Mouse (Mus musculus): Measurements from ENCODE around the gene C3. TPM values are rescaled to one million over a fixed set of nuclear protein-coding genes. Genes with fewer than 3 reads are reported as not detected.

C3 gene
- 98.2 and 119 TPM in 2 replicates for polyA plus RNA-seq (2015; fragmentation: Nextera tagmentation; extraction: Ambion mirVana)

GRCm38 (mm10) chr17:57228014-57228413 lies at the start of gene C3:
TSS of gene C3 (minus strand) at chr17:57228136.
- peaks cover 2% of the 10 kb centered on the region; the same call in 1 of the 2 replicates for H3K36me3 ChIP-seq
- WGBS (ENCODE audit: insufficient replicate concordance), result 42% methylated on average over 3 of the region's 3 CpGs
- H3K9ac ChIP-seq, result peak within 1 kb of the TSS; percentile 43
- H3K4me1 ChIP-seq (replicated peaks), result peaks cover 45% of the 10 kb centered on the region
- H3K4me3 ChIP-seq (replicated peaks), result peak within 1 kb of the TSS; percentile 41
- peak within 1 kb of the TSS; percentile 59 for H3K27ac ChIP-seq
- no peaks in the 10 kb centered on the region for H3K9me3 ChIP-seq (replicated peaks)
- peaks cover 10% of the 10 kb centered on the region; the same call in 1 of the 2 replicates for H3K27me3 ChIP-seq
- DNase-seq (no peak), ATAC-seq (ENCODE audit: low read depth) (peak; percentile 59)
- H3K4me2 ChIP-seq, result peak within 1 kb of the TSS; percentile 50

- Histone ChIP-seq H3K36me3 (no peaks in the 10 kb centered on the region), H3K4me2 (peak overlapping the region; percentile 69), H3K9ac (peak overlapping the region; percentile 53), H3K27me3 (peaks cover 49% of the 10 kb centered on the region), H3K27ac (no peak overlapping the region), H3K9me3 (replicated peaks) (no peaks in the 10 kb centered on the region), H3K4me3 (replicated peaks) (peak overlapping the region; percentile 57), H3K4me1 (replicated peaks) (peaks cover 35% of the 10 kb centered on the region)
- DNase-seq, result peak; percentile 51
- ATAC-seq (ENCODE audit: low read depth), result peak; percentile 49; the same call in 1 of the 2 replicates
- under 1% methylated on average over 20 of the region's 20 CpGs for WGBS (ENCODE audit: insufficient replicate concordance)
Observed at GRCm38 (mm10) chr17:57276634-57277121, 48.7 kb upstream of the C3 start.

- Histone ChIP-seq H3K27me3 (peaks cover 49% of the 10 kb centered on the region), H3K4me2 (peak overlapping the region; percentile 69), H3K27ac (no peak overlapping the region), H3K4me3 (replicated peaks) (peak overlapping the region; percentile 57), H3K9me3 (replicated peaks) (no peaks in the 10 kb centered on the region), H3K4me1 (replicated peaks) (peaks cover 35% of the 10 kb centered on the region), H3K9ac (peak overlapping the region; percentile 53; the same call in 1 of the 2 replicates), H3K36me3 (no peaks in the 10 kb centered on the region)
- WGBS (ENCODE audit: insufficient replicate concordance), result 2% methylated on average over 13 of the region's 13 CpGs
- DNase-seq (no peak), ATAC-seq (ENCODE audit: low read depth) (0 out of 2 replicates have a peak, but pooled peaks have one; percentile 11)
Observed at GRCm38 (mm10) chr17:57275997-57276351, 48.0 kb upstream of the C3 start.

- DNase-seq (peak; percentile 72), ATAC-seq (ENCODE audit: low read depth) (peak; percentile 78)
- WGBS (ENCODE audit: insufficient replicate concordance), result under 1% methylated on average over 53 of the region's 53 CpGs
- peaks cover 49% of the 10 kb centered on the region for H3K27me3 ChIP-seq
- peak overlapping the region; percentile 69 for H3K4me2 ChIP-seq
- H3K4me1 ChIP-seq (replicated peaks), result peaks cover 35% of the 10 kb centered on the region
- H3K9ac ChIP-seq, result peak overlapping the region; percentile 53
- peak overlapping the region; percentile 57 for H3K4me3 ChIP-seq (replicated peaks)
- no peaks in the 10 kb centered on the region for H3K9me3 ChIP-seq (replicated peaks)
- H3K36me3 ChIP-seq, result no peaks in the 10 kb centered on the region
- H3K27ac ChIP-seq, result no peak overlapping the region
Observed at GRCm38 (mm10) chr17:57275111-57275996, 47.4 kb upstream of the C3 start.

GRCm38 (mm10) chr17:57274686-57275085 lies 46.8 kb upstream of the C3 start:
- no peak overlapping the region for H3K27ac ChIP-seq
- peaks cover 46% of the 10 kb centered on the region for H3K27me3 ChIP-seq
- no peak for DNase-seq
- peaks cover 35% of the 10 kb centered on the region for H3K4me1 ChIP-seq (replicated peaks)
- no peaks in the 10 kb centered on the region for H3K36me3 ChIP-seq
- peak overlapping the region; percentile 69 for H3K4me2 ChIP-seq
- peak overlapping the region; percentile 57 for H3K4me3 ChIP-seq (replicated peaks)
- H3K9ac ChIP-seq, result peak overlapping the region; percentile 43; the same call in 1 of the 2 replicates
- H3K9me3 ChIP-seq (replicated peaks), result no peaks in the 10 kb centered on the region
- ATAC-seq (ENCODE audit: low read depth), result no peak
- WGBS (ENCODE audit: insufficient replicate concordance), result 7% methylated on average over 15 of the region's 15 CpGs

- H3K27ac ChIP-seq, result no peak overlapping the region
- DNase-seq, result no peak
- no peak overlapping the region for H3K4me2 ChIP-seq
- H3K9me3 ChIP-seq (replicated peaks), result no peaks in the 10 kb centered on the region
- H3K4me3 ChIP-seq (replicated peaks), result no peak overlapping the region
- H3K4me1 ChIP-seq (replicated peaks), result peaks cover 27% of the 10 kb centered on the region
- no peaks in the 10 kb centered on the region for H3K36me3 ChIP-seq
- ATAC-seq (ENCODE audit: low read depth), result no peak
- no peak overlapping the region for H3K9ac ChIP-seq
- WGBS (ENCODE audit: insufficient replicate concordance), result 29% methylated on average over 7 of the region's 7 CpGs
- H3K27me3 ChIP-seq, result peaks cover 46% of the 10 kb centered on the region
Observed at GRCm38 (mm10) chr17:57273846-57274245, 45.9 kb upstream of the C3 start.

- ATAC-seq (ENCODE audit: low read depth) (no peak), DNase-seq (no peak)
- Histone ChIP-seq H3K4me2 (no peak overlapping the region), H3K9me3 (replicated peaks) (no peaks in the 10 kb centered on the region), H3K27ac (no peak overlapping the region), H3K36me3 (no peaks in the 10 kb centered on the region), H3K4me3 (replicated peaks) (no peak overlapping the region), H3K4me1 (replicated peaks) (peaks cover 17% of the 10 kb centered on the region), H3K9ac (no peak overlapping the region), H3K27me3 (peaks cover 43% of the 10 kb centered on the region)
- 65% methylated on average over 9 of the region's 9 CpGs for WGBS (ENCODE audit: insufficient replicate concordance)
Observed at GRCm38 (mm10) chr17:57271301-57271700, 43.4 kb upstream of the C3 start.

- Histone ChIP-seq H3K27ac (no peak overlapping the region), H3K9me3 (replicated peaks) (no peaks in the 10 kb centered on the region), H3K4me1 (replicated peaks) (peaks cover 18% of the 10 kb centered on the region), H3K27me3 (peaks cover 7% of the 10 kb centered on the region; the same call in 1 of the 2 replicates), H3K4me2 (no peak overlapping the region), H3K4me3 (replicated peaks) (no peak overlapping the region), H3K9ac (no peak overlapping the region), H3K36me3 (peaks cover 5% of the 10 kb centered on the region)
- DNase-seq (no peak), ATAC-seq (ENCODE audit: low read depth) (no peak)
- 67% methylated on average over 6 of the region's 6 CpGs for WGBS (ENCODE audit: insufficient replicate concordance)
Observed at GRCm38 (mm10) chr17:57267556-57268126, 39.7 kb upstream of the C3 start.

- DNase-seq, result peak; percentile 67
- H3K27me3 ChIP-seq, result no peaks in the 10 kb centered on the region
- H3K4me1 ChIP-seq (replicated peaks), result peaks cover 24% of the 10 kb centered on the region
- H3K9me3 ChIP-seq (replicated peaks), result no peaks in the 10 kb centered on the region
- H3K27ac ChIP-seq, result no peak overlapping the region; the same call in 1 of the 2 replicates
- H3K9ac ChIP-seq, result no peak overlapping the region
- 27% methylated on average over 22 of the region's 22 CpGs for WGBS (ENCODE audit: insufficient replicate concordance)
- ATAC-seq (ENCODE audit: low read depth), result peak; percentile 86
- peak overlapping the region; percentile 36 for H3K4me2 ChIP-seq
- peaks cover 19% of the 10 kb centered on the region for H3K36me3 ChIP-seq
- peak overlapping the region; percentile 3; the same call in 1 of the 2 replicates for H3K4me3 ChIP-seq (replicated peaks)
Observed at GRCm38 (mm10) chr17:57264972-57265945, 37.3 kb upstream of the C3 start.

GRCm38 (mm10) chr17:57264164-57264563 lies 36.2 kb upstream of the C3 start:
- H3K9me3 ChIP-seq (replicated peaks), result no peaks in the 10 kb centered on the region
- no peaks in the 10 kb centered on the region for H3K27me3 ChIP-seq
- ATAC-seq (ENCODE audit: low read depth) (no peak), DNase-seq (no peak)
- peaks cover 24% of the 10 kb centered on the region for H3K4me1 ChIP-seq (replicated peaks)
- H3K4me2 ChIP-seq, result no peak overlapping the region
- H3K4me3 ChIP-seq (replicated peaks), result no peak overlapping the region
- peaks cover 22% of the 10 kb centered on the region for H3K36me3 ChIP-seq
- 35% methylated on average over 2 of the region's 2 CpGs for WGBS (ENCODE audit: insufficient replicate concordance)
- H3K27ac ChIP-seq, result no peak overlapping the region
- H3K9ac ChIP-seq, result no peak overlapping the region

Measured in liver, embryonic 13.5 days (tissue).